In genomic region chr9:46014251-46014681, GRCm38 (mm10) we compare ENCODE assay signal across 8 mouse cellular contexts. TPM values are rescaled to one million over a fixed set of nuclear protein-coding genes. Genes with fewer than 3 reads are reported as not detected.
DNase-seq lines count a peak whose midpoint lies in the region; ATAC-seq and TF ChIP-seq lines count a peak whose summit lies in the region.

No protein-coding gene starts in this region.

- H3K4me3 ChIP-seq in heart, embryonic 12.5 days: peak overlapping the region; percentile 89
- peak overlapping the region; percentile 96 for H3K4me3 ChIP-seq in kidney, embryonic 15.5 days (replicated peaks)
- H3K4me3 ChIP-seq in liver, postnatal 0 days (ENCODE audit: low read depth, low read length): peak overlapping the region; percentile 85
- peak overlapping the region; percentile 21 for H3K4me3 ChIP-seq in neural tube, embryonic 11.5 days (ENCODE audit: low read depth, low read length)
- H3K4me3 ChIP-seq in thymus, adult 2 months (ENCODE audit: control insufficient read depth, insufficient read depth, low read length): peak overlapping the region; percentile 31

- H3K27ac ChIP-seq in heart, embryonic 12.5 days (ENCODE audit: poor library complexity, severe bottlenecking): peak overlapping the region; percentile 70
- peak overlapping the region; percentile 96 for H3K27ac ChIP-seq in kidney, embryonic 15.5 days
- peak overlapping the region; percentile 91 for H3K27ac ChIP-seq in liver, postnatal 0 days (ENCODE audit: low read depth)
- no peak overlapping the region for H3K27ac ChIP-seq in neural tube, embryonic 11.5 days (ENCODE audit: low read depth, low read length)
- peak overlapping the region; percentile 12; the same call in 1 of the 2 replicates for H3K27ac ChIP-seq in thymus, adult 2 months (ENCODE audit: control insufficient read depth, insufficient read depth, low read length)

- no peaks in the 10 kb centered on the region for H3K27me3 ChIP-seq in heart, embryonic 12.5 days (replicated peaks)
- no peaks in the 10 kb centered on the region for H3K27me3 ChIP-seq in kidney, embryonic 15.5 days
- H3K27me3 ChIP-seq in liver, postnatal 0 days (ENCODE audit: insufficient read depth, low read length): no peaks in the 10 kb centered on the region
- H3K27me3 ChIP-seq in neural tube, embryonic 11.5 days (ENCODE audit: control insufficient read depth, insufficient read depth, low read length): no peaks in the 10 kb centered on the region
- H3K27me3 ChIP-seq in thymus, adult 2 months (ENCODE audit: control insufficient read depth, insufficient read depth, low read length): no peaks in the 10 kb centered on the region

- TF ChIP-seq POLR2A in thymus, adult 2 months (IDR thresholded peaks at IDR 0.05; ENCODE audit: control insufficient read depth, extremely low read depth, insufficient read depth, low read length, poor library complexity): no peak

- peak overlapping the region; percentile 65; the same call in 1 of the 2 replicates for H3K9ac ChIP-seq in heart, embryonic 12.5 days
- H3K9ac ChIP-seq in kidney, embryonic 15.5 days: peak overlapping the region; percentile 98; the same call in 1 of the 2 replicates
- H3K9ac ChIP-seq in liver, postnatal 0 days (replicated peaks): peak overlapping the region; percentile 88
- no peak overlapping the region for H3K9ac ChIP-seq in neural tube, embryonic 11.5 days (ENCODE audit: low read length)

- TF ChIP-seq CTCF in liver, postnatal 0 days (IDR thresholded peaks at IDR 0.05; ENCODE audit: low read depth): peak; percentile 60
- TF ChIP-seq CTCF in thymus, adult 2 months (IDR thresholded peaks at IDR 0.05; ENCODE audit: borderline replicate concordance, control insufficient read depth, extremely low read depth, insufficient read depth, low read length, poor library complexity): 0 out of 2 replicates have a peak, but pooled peaks have one; percentile 16

- peaks cover 53% of the 10 kb centered on the region for H3K4me1 ChIP-seq in heart, embryonic 12.5 days (replicated peaks)
- peaks cover 47% of the 10 kb centered on the region for H3K4me1 ChIP-seq in kidney, embryonic 15.5 days
- H3K4me1 ChIP-seq in liver, postnatal 0 days (ENCODE audit: insufficient read depth): peaks cover 33% of the 10 kb centered on the region
- H3K4me1 ChIP-seq in neural tube, embryonic 11.5 days (ENCODE audit: control insufficient read depth, insufficient read depth, low read length): peaks cover 16% of the 10 kb centered on the region
- peaks cover 20% of the 10 kb centered on the region for H3K4me1 ChIP-seq in thymus, adult 2 months (replicated peaks; ENCODE audit: control insufficient read depth, insufficient read depth, low read length)

- H3K4me2 ChIP-seq in heart, embryonic 12.5 days: peak overlapping the region; percentile 93
- H3K4me2 ChIP-seq in kidney, embryonic 15.5 days: peak overlapping the region; percentile 76
- H3K4me2 ChIP-seq in liver, postnatal 0 days (ENCODE audit: low read depth, low read length): peak overlapping the region; percentile 86
- H3K4me2 ChIP-seq in neural tube, embryonic 11.5 days (ENCODE audit: low read depth): peak overlapping the region; percentile 72

- DNase-seq in 3T3-L1 (ENCODE audit: low read depth, low spot score) (peak; percentile 60), ZHBTc4 (ENCODE audit: low read depth, low spot score) (peak; percentile 79)
- peak; percentile 52 for DNase-seq in embryo, embryonic 9.5 days (ENCODE audit: extremely low spot score)
- peak; percentile 68 for DNase-seq in liver, postnatal 0 days
- DNase-seq in neural tube, embryonic 11.5 days (ENCODE audit: low spot score): peak; percentile 52
- DNase-seq in thymus, adult 2 months: peak; percentile 65

- H3K36me3 ChIP-seq in heart, embryonic 12.5 days: peaks cover 11% of the 10 kb centered on the region
- peaks cover 7% of the 10 kb centered on the region; the same call in 1 of the 2 replicates for H3K36me3 ChIP-seq in kidney, embryonic 15.5 days
- peaks cover 6% of the 10 kb centered on the region; the same call in 1 of the 2 replicates for H3K36me3 ChIP-seq in liver, postnatal 0 days (replicated peaks; ENCODE audit: insufficient read depth, low read length)
- H3K36me3 ChIP-seq in neural tube, embryonic 11.5 days (ENCODE audit: control insufficient read depth, insufficient read depth, low read length): no peaks in the 10 kb centered on the region
- H3K36me3 ChIP-seq in thymus, adult 2 months (ENCODE audit: control insufficient read depth, insufficient read depth, low read length): no peaks in the 10 kb centered on the region

- H3K9me3 ChIP-seq in heart, embryonic 12.5 days (replicated peaks): no peaks in the 10 kb centered on the region
- no peaks in the 10 kb centered on the region for H3K9me3 ChIP-seq in kidney, embryonic 15.5 days (replicated peaks)
- no peaks in the 10 kb centered on the region for H3K9me3 ChIP-seq in liver, postnatal 0 days (ENCODE audit: low read length)
- H3K9me3 ChIP-seq in neural tube, embryonic 11.5 days (ENCODE audit: control insufficient read depth, low read length): no peaks in the 10 kb centered on the region

- WGBS in heart, embryonic 12.5 days: 2% methylated on average over 10 of the region's 10 CpGs
- WGBS in kidney, embryonic 15.5 days: 3% methylated on average over 10 of the region's 10 CpGs
- under 1% methylated on average over 10 of the region's 10 CpGs for WGBS in liver, postnatal 0 days (ENCODE audit: insufficient replicate concordance)
- 2% methylated on average over 10 of the region's 10 CpGs for WGBS in neural tube, embryonic 11.5 days
- WGBS in thymus, adult 2 months: 11% methylated on average over 10 of the region's 10 CpGs

- no peak for TF ChIP-seq EP300 in liver, postnatal 0 days (IDR thresholded peaks at IDR 0.05; ENCODE audit: low read depth)

- peak; percentile 23; the same call in 1 of the 2 replicates for ATAC-seq in heart, embryonic 12.5 days (ENCODE audit: insufficient number of reproducible peaks, low FRiP score)
- ATAC-seq in kidney, embryonic 15.5 days (replicated peaks; ENCODE audit: low FRiP score): no peak
- no peak for ATAC-seq in liver, postnatal 0 days
- no peak for ATAC-seq in neural tube, embryonic 11.5 days (ENCODE audit: insufficient read depth, low FRiP score, low TSS enrichment)

RNA-seq across cellular contexts. Expression of gene Sik3, which starts 1.6 kb away (rescaled TPM):
- 13.9 and 15.0 TPM in 2 replicates for polyA plus RNA-seq in heart, embryonic 12.5 days (2016; fragmentation: Nextera tagmentation; extraction: Ambion mirVana)
- 9.9 and 10.2 TPM in 2 replicates for polyA plus RNA-seq in kidney, embryonic 15.5 days (2015; fragmentation: Nextera tagmentation; extraction: Ambion mirVana)
- polyA plus RNA-seq in liver, postnatal 0 days (2015; fragmentation: Nextera tagmentation; extraction: Ambion mirVana): 5.0 TPM in 2 replicates
- 10.5 and 10.8 TPM in 2 replicates for polyA plus RNA-seq in neural tube, embryonic 11.5 days (2014; fragmentation: Nextera tagmentation; extraction: Ambion mirVana)
- polyA plus RNA-seq in thymus, adult 2 months (2012; rRNA removed): 28.5 and 29.4 TPM in 2 replicates

RNA-seq across cellular contexts. Expression of gene Pafah1b2, which starts 1.8 kb away (rescaled TPM):
- 173 and 175 TPM in 2 replicates for polyA plus RNA-seq in heart, embryonic 12.5 days (2016; fragmentation: Nextera tagmentation; extraction: Ambion mirVana)
- 162 and 170 TPM in 2 replicates for polyA plus RNA-seq in kidney, embryonic 15.5 days (2015; fragmentation: Nextera tagmentation; extraction: Ambion mirVana)
- polyA plus RNA-seq in liver, postnatal 0 days (2015; fragmentation: Nextera tagmentation; extraction: Ambion mirVana): 35.8 and 42.6 TPM in 2 replicates
- polyA plus RNA-seq in neural tube, embryonic 11.5 days (2014; fragmentation: Nextera tagmentation; extraction: Ambion mirVana): 277 and 283 TPM in 2 replicates
- polyA plus RNA-seq in thymus, adult 2 months (2012; rRNA removed): 24.4 and 27.3 TPM in 2 replicates

RNA-seq across cellular contexts. Expression of gene Sidt2, which starts 59.2 kb away (rescaled TPM):
- 48.5 and 53.5 TPM in 2 replicates for polyA plus RNA-seq in heart, embryonic 12.5 days (2016; fragmentation: Nextera tagmentation; extraction: Ambion mirVana)
- polyA plus RNA-seq in kidney, embryonic 15.5 days (2015; fragmentation: Nextera tagmentation; extraction: Ambion mirVana): 37.3 and 39.3 TPM in 2 replicates
- polyA plus RNA-seq in liver, postnatal 0 days (2015; fragmentation: Nextera tagmentation; extraction: Ambion mirVana): 23.5 and 23.6 TPM in 2 replicates
- polyA plus RNA-seq in neural tube, embryonic 11.5 days (2014; fragmentation: Nextera tagmentation; extraction: Ambion mirVana): 28.7 and 34.7 TPM in 2 replicates
- polyA plus RNA-seq in thymus, adult 2 months (2012; rRNA removed): 504 and 614 TPM in 2 replicates

Comparison
In these comparisons a context has a peak if more than half of its experiments do, and no peak if none do; other contexts are left out.
1. H3K4me3 ChIP-seq: peak in every context shown above with its lines; median percentile 96 in kidney, embryonic 15.5 days; 89 in heart, embryonic 12.5 days; 85 in liver, postnatal 0 days; 31 in thymus, adult 2 months; 21 in neural tube, embryonic 11.5 days.